Mouse (Mus musculus) retina, adult 2 months (tissue): ENCODE measurements around the gene Sema3f.

ENCODE experiments used
- DNase-seq: peaks from one replicate; pipeline ENCODE4 v3.0.0-alpha.2; 2012; ENCODE audit warnings: low read depth, low spot score

Gene Sema3f

GRCm38 (mm10) chr9:107709697-107710483 lies at the start of gene Sema3f:
Sema3f (minus strand) TSS chr9:107710475.
- peak; percentile 81 for DNase-seq

DNA sequence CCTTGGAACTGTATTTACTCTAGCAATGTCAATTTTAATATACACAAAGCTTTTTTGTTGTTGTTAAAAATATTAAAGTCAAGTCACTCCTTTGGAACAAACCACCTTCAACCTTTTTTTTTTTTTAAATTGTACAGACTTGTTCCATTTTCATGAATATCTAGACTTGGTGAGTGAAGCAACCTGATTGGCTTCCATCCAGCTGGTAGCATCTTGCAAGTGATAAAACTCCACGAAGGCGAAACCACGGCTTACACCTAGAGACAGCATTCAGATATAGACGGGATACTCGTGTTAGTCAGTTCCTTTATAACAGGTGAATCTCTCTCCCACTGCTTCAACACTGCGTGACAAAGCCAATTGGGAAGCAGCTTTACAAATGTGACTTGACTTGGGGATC lies 49.3 kb upstream of the Sema3f start:
- DNase-seq: no peak

- DNase-seq: no peak
Measured at GRCm38 (mm10) chr9:107750378-107750777, 40.1 kb upstream of the Sema3f start.

DNA sequence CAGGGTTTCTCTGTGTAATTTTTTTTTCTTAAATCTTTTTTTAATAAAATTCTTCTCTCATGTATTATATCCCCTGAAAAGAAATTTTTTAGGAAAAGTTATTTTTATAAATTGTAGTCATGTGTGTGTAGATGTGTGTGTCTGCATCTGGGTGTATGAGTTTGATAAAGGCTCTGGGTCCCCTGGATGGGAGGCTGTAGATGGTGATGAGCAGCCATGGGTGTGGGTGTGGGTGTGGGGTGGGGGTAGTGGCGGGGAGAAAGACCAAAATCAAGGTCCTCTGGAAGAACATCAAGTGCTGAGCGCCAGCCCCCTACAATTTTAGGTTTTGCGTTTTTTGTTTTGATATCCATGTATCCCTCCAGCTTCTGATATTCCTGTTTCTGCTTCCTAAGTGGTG lies 37.8 kb upstream of the Sema3f start:
- no peak for DNase-seq

DNA sequence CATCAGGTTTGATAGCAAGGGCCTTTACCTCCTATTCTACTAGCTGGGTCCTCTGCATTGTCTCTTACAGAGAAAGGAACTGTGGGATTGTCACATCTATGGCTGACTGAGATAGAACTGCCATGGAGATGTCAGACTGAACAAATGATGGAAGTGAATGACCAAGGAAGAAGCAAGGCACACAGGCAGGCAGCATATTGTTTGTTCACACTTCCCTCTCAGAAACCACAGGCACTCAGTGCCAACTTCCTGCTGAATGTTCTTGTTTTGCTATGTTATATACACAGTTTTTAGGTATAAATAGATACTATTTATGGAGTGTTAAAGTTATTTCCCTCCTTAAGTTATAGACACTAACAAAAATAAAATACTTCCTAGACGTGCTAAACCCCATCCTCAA lies 37.0 kb upstream of the Sema3f start:
- no peak for DNase-seq

GRCm38 (mm10) chr9:107746679-107747078 lies 36.4 kb upstream of the Sema3f start:
- DNase-seq: no peak

DNA sequence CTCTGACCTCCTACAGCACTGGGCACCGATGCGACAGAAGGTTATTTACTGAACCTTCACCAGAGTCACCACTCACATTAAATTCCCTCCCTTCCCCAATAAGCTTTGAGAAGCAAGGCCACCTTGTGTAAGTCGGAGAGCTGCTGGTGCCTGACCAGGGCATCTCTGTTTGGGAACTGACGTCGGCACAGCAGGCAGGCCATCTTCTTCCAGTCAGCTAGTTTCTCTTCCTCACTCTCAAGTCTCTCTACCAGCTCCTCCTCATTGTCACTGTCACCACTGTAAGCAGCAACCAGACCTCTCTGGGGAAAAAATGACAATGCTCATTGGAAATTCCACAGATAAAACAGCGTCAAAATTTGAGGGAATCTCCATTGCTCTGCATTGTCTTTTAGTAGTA lies 33.8 kb upstream of the Sema3f start:
- DNase-seq: no peak

DNA sequence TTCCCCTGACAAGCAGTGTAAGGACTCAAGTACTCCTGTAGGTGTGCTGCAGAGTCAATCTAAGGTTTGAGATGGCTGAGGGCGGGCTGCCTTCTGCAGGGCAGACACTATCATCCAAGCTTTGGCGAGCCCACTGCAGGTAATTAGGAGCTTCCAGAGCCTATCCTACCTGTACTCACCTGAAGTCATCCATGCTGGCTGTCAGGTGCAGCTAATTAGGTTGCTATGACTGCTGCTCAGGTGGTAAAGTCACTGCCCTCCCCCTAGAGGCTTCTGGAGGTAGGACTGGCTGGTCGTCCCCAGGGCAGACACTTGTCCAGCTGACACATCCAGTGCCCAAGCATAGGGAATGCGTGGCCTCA lies 28.5 kb upstream of the Sema3f start:
- no peak for DNase-seq

- peak; percentile 73 for DNase-seq
Measured at GRCm38 (mm10) chr9:107738020-107738840, 28.0 kb upstream of the Sema3f start.

GRCm38 (mm10) chr9:107736185-107736485 lies 25.9 kb upstream of the Sema3f start:
- DNase-seq: no peak

GRCm38 (mm10) chr9:107735356-107736184 lies 25.3 kb upstream of the Sema3f start:
- DNase-seq: peak; percentile 78

DNA sequence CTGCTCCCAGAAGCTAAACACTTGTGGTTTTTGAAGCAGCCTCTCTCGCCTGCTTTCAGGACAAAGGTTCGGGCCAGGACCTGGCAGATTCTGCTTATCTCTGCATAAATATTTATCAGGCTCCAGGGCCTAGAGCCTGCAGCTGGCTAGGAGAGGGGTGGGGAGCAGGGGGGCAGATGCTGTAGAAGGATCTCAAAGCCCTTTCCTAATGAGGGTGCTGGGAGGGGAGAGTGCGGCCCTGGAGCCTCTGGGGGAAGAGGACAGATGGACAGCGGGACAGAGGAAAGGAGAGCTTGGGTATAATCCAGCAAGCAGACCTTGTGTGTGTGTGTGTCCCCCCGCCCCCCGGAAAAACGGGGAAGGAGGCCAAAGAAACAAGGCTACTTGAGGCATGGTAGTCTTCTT lies 24.3 kb upstream of the Sema3f start:
- no peak for DNase-seq

DNA sequence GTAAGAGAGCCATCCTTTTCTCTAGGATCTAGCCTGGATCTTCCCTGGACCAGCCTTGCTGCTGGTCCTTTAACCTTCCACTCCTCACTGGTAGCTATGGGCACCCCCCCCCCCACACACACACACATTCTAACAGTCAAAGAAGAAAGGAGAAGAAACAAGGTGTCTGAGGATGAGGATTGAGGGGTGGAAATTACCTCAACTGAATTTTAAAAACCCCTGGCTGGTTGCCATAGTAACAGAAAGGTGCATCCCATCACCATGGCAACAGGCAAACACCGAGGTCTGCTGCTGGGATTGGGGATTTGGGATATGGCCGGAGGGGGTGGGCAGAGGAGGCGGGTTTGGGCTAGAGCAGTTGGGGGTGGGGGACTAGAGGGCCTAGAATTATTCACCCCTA lies 19.4 kb upstream of the Sema3f start:
- DNase-seq: no peak

GRCm38 (mm10) chr9:107728919-107729670 lies 18.8 kb upstream of the Sema3f start:
- peak; percentile 74 for DNase-seq

GRCm38 (mm10) chr9:107727041-107727440 lies 16.8 kb upstream of the Sema3f start:
- DNase-seq: no peak

DNA sequence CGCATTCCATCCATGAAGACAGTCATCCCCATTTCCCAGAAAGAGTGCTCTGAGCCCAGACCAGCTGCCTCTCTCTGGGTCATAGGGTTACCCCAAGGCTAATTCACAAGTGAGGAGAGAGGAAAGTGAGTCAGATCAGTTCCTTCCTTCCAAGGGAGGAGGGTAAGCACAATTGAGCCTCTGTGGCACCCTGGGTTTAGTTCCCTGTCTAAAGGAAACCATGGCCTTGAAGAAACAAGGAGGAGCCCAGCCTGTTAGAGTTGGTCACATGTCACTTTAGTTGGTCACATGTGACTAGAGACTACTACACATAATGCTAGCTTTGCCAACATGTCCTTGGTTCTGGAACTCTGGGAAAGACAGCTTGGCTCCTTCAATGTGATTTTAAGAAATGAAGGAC lies 14.5 kb upstream of the Sema3f start:
- DNase-seq: no peak

- DNase-seq: no peak
Measured at GRCm38 (mm10) chr9:107723794-107724531, 13.7 kb upstream of the Sema3f start.

- DNase-seq: no peak
Measured at GRCm38 (mm10) chr9:107723292-107723691, 13.0 kb upstream of the Sema3f start.

GRCm38 (mm10) chr9:107718781-107719540 lies 8.7 kb upstream of the Sema3f start:
- DNase-seq: no peak

GRCm38 (mm10) chr9:107716951-107717350 lies 6.7 kb upstream of the Sema3f start:
- DNase-seq: no peak
